Mouse (Mus musculus) forebrain, embryonic 12.5 days (tissue): ENCODE data around the gene Rdm1. TPM values are rescaled to one million over a fixed set of nuclear protein-coding genes. Genes with fewer than 3 reads are reported as not detected.
A peak's percentile ranks its signal among the peaks of the same experiment; 100 is the strongest.

Experiments
- ATAC-seq: fragments of 200-750 bp; cut with Nextera tagmentation; 2 replicates; pipeline ENCODE4 v1.8.0; 2017; ENCODE audit warnings: moderate TSS enrichment; ENCODE audit not compliant: low FRiP score
- H3K27ac ChIP-seq: fragments of 300-500 bp; sonication (generic); 2 replicates; pipeline ENCODE4 v1.5.1; 2016; ENCODE audit warnings: mild to moderate bottlenecking
- H3K27me3 ChIP-seq: fragments of 300-500 bp; sonication (generic); 2 replicates; pipeline ENCODE4 v1.6.1; 2016; ENCODE audit warnings: mild to moderate bottlenecking
- H3K36me3 ChIP-seq: fragments of 300-500 bp; sonication (generic); replicated peaks from 2 replicates; pipeline ENCODE4 v1.6.1; 2016; ENCODE audit warnings: mild to moderate bottlenecking
- H3K4me1 ChIP-seq: fragments of 300-500 bp; sonication (generic); 2 replicates; pipeline ENCODE4 v1.6.1; 2016
- H3K4me2 ChIP-seq: fragments of 300-500 bp; sonication (generic); 2 replicates; pipeline ENCODE4 v1.6.1; 2016; ENCODE audit warnings: mild to moderate bottlenecking, moderate library complexity
- H3K4me3 ChIP-seq: fragments of 300-500 bp; sonication (generic); replicated peaks from 2 replicates; pipeline ENCODE4 v1.5.1; 2016; ENCODE audit warnings: mild to moderate bottlenecking
- H3K9ac ChIP-seq: fragments of 300-500 bp; sonication (generic); 2 replicates; pipeline ENCODE4 v1.6.1; 2016; ENCODE audit warnings: mild to moderate bottlenecking
- H3K9me3 ChIP-seq: fragments of 300-500 bp; sonication (generic); 2 replicates; pipeline ENCODE4 v1.6.1; 2016
- WGBS: fragments of 180-500 bp; shearing (Covaris S2); methylation state at CpG from one replicate; pipeline ENCODE4 v1.1.7; 2016; 5-methylcytosine and 5-hydroxymethylcytosine counted together
- polyA plus RNA-seq: library from polyadenylated mRNA; unstranded; fragments of >200 nt; fragmentation: Nextera tagmentation; extraction: Ambion mirVana; gene quantifications from 2 replicates; pipeline ENCODE4 v1.2.1, GENCODE M21; 2016

Rdm1 gene
- polyA plus RNA-seq, 1 experiment from 2014 or later, result 50.9 TPM

GRCm38 (mm10) chr11:101678770-101679169 lies 51.8 kb downstream of the Rdm1 start:
- no peaks in the 10 kb centered on the region for H3K9me3 ChIP-seq
- no peak overlapping the region for H3K9ac ChIP-seq
- H3K4me3 ChIP-seq, result no peak overlapping the region
- ATAC-seq, result no peak
- H3K36me3 ChIP-seq, result no peaks in the 10 kb centered on the region
- no peak overlapping the region for H3K27ac ChIP-seq
- WGBS, result 89% methylated on average over 5 of the region's 5 CpGs
- no peaks in the 10 kb centered on the region for H3K27me3 ChIP-seq
- H3K4me2 ChIP-seq, result no peak overlapping the region
- peaks cover 15% of the 10 kb centered on the region for H3K4me1 ChIP-seq

- H3K9me3 ChIP-seq, result no peaks in the 10 kb centered on the region
- H3K36me3 ChIP-seq, result no peaks in the 10 kb centered on the region
- WGBS, result 60% methylated on average over 5 of the region's 7 CpGs
- H3K4me2 ChIP-seq, result no peak overlapping the region
- H3K9ac ChIP-seq, result no peak overlapping the region
- 0 out of 2 replicates have a peak overlapping the region, but pooled peaks have one; percentile 79 for H3K27ac ChIP-seq
- no peak for ATAC-seq
- H3K4me1 ChIP-seq, result peaks cover 15% of the 10 kb centered on the region
- no peaks in the 10 kb centered on the region for H3K27me3 ChIP-seq
- H3K4me3 ChIP-seq, result no peak overlapping the region
These were observed 52.9 kb downstream of the Rdm1 start for GRCm38 (mm10) chr11:101679907-101680306.

GRCm38 (mm10) chr11:101680634-101681325 lies 53.8 kb downstream of the Rdm1 start:
- peak; percentile 71 for ATAC-seq
- Histone ChIP-seq H3K9me3 (no peaks in the 10 kb centered on the region), H3K27me3 (no peaks in the 10 kb centered on the region), H3K4me2 (no peak overlapping the region), H3K4me1 (peaks cover 15% of the 10 kb centered on the region), H3K36me3 (no peaks in the 10 kb centered on the region), H3K27ac (peak overlapping the region; percentile 79), H3K4me3 (no peak overlapping the region), H3K9ac (no peak overlapping the region)
- WGBS, result 33% methylated on average over 3 of the region's 3 CpGs

GRCm38 (mm10) chr11:101681968-101682367 lies 55.0 kb downstream of the Rdm1 start:
- H3K36me3 ChIP-seq, result no peaks in the 10 kb centered on the region
- H3K4me3 ChIP-seq, result no peak overlapping the region
- no peak overlapping the region for H3K9ac ChIP-seq
- no peak for ATAC-seq
- peaks cover 15% of the 10 kb centered on the region for H3K4me1 ChIP-seq
- H3K9me3 ChIP-seq, result no peaks in the 10 kb centered on the region
- no peak overlapping the region for H3K4me2 ChIP-seq
- H3K27ac ChIP-seq, result no peak overlapping the region
- no peaks in the 10 kb centered on the region for H3K27me3 ChIP-seq
- 85% methylated on average over 1 of the region's 1 CpGs for WGBS

- Histone ChIP-seq H3K36me3 (no peaks in the 10 kb centered on the region), H3K9me3 (no peaks in the 10 kb centered on the region), H3K9ac (no peak overlapping the region), H3K27me3 (no peaks in the 10 kb centered on the region), H3K4me3 (no peak overlapping the region), H3K4me2 (no peak overlapping the region), H3K4me1 (peaks cover 15% of the 10 kb centered on the region), H3K27ac (no peak overlapping the region)
- no peak for ATAC-seq
- 70% methylated on average over 7 of the region's 7 CpGs for WGBS
These were observed 55.5 kb downstream of the Rdm1 start for GRCm38 (mm10) chr11:101682410-101682960.

Other genes with a start within 250 kb of the Rdm1 start
- gene Aarsd1, start 209.6 kb upstream of the Rdm1 start, polyA plus RNA-seq, result 94.3 and 98.7 TPM in 2 replicates
- gene Gm27029, start 202.4 kb upstream of the Rdm1 start, polyA plus RNA-seq, result 5.8 and 6.5 TPM in 2 replicates
- 27.3 and 27.8 TPM in 2 replicates for gene Rundc1, start 202.1 kb upstream of the Rdm1 start, polyA plus RNA-seq
- 2.1 and 2.5 TPM in 2 replicates for gene Ptges3l, start 201.9 kb upstream of the Rdm1 start, polyA plus RNA-seq
- gene Rpl27, start 184.9 kb upstream of the Rdm1 start, polyA plus RNA-seq, result 354 and 378 TPM in 2 replicates
- gene Ifi35, start 178.8 kb upstream of the Rdm1 start, polyA plus RNA-seq, result 2.2 TPM in 2 replicates
- 101 and 105 TPM in 2 replicates for gene Rnd2, start 162.2 kb upstream of the Rdm1 start, polyA plus RNA-seq
- gene Vat1, start 161.0 kb upstream of the Rdm1 start, polyA plus RNA-seq, result 62.9 and 65.4 TPM in 2 replicates
- 24.3 TPM in 2 replicates for gene Brca1, start 75.2 kb upstream of the Rdm1 start, polyA plus RNA-seq
- gene Nbr1, start 75.0 kb upstream of the Rdm1 start, polyA plus RNA-seq, result 118 and 134 TPM in 2 replicates
- gene Tmem106a, start 45.0 kb upstream of the Rdm1 start, polyA plus RNA-seq, result 1.8 and 3.0 TPM in 2 replicates
- gene Gm11634, start 27.9 kb upstream of the Rdm1 start, polyA plus RNA-seq, result not detected in 2 replicates
- 16.2 and 24.1 TPM in 2 replicates for gene Arl4d, start 38.3 kb downstream of the Rdm1 start, polyA plus RNA-seq
- 45.6 and 46.8 TPM in 2 replicates for gene Dhx8, start 105.7 kb downstream of the Rdm1 start, polyA plus RNA-seq
- 4.7 and 7.0 TPM in 2 replicates for gene Etv4, start 158.2 kb downstream of the Rdm1 start, polyA plus RNA-seq